Comparison of ENCODE assay signal across 44 mouse cellular contexts in genomic region chr16:48344193-48344592, GRCm38 (mm10). TPM values are rescaled to one million over a fixed set of nuclear protein-coding genes. Genes with fewer than 3 reads are reported as not detected.
"Had no signal": no experiment of that assay in that cellular context is flagged by ENCODE, and none has a peak within 500 bp of the region (broad histone marks: within the 10 kb centered on the region; RNA-seq: fewer than 3 reads in every experiment).

No protein-coding gene starts in this region.

- H3K9ac ChIP-seq: limb, embryonic 12.5 days; limb, embryonic 13.5 days; limb, embryonic 15.5 days; liver, embryonic 12.5 days; liver, embryonic 13.5 days; liver, embryonic 14.5 days; liver, embryonic 15.5 days; liver, postnatal 0 days; lung, embryonic 14.5 days; lung, embryonic 15.5 days; midbrain, embryonic 12.5 days; midbrain, embryonic 13.5 days; midbrain, embryonic 15.5 days had no signal

- DNase-seq: left cerebral cortex, postnatal 4 days; liver; liver, embryonic 13.5 days; liver, postnatal 0 days; lung, adult 18-20 months; lung, adult 2 months; lung, embryonic 14.5 days; lung, postnatal 10 days; lung, postnatal 14 days; lung, postnatal 36 days; lung, postnatal 4 days had no signal

- H3K36me3 ChIP-seq: limb, embryonic 10.5 days; limb, embryonic 12.5 days; limb, embryonic 13.5 days; limb, embryonic 15.5 days; liver, embryonic 12.5 days; liver, embryonic 13.5 days; liver, embryonic 15.5 days; lung, embryonic 15.5 days; midbrain, embryonic 10.5 days; midbrain, embryonic 12.5 days; midbrain, embryonic 13.5 days; midbrain, embryonic 15.5 days had no signal

- H3K4me3 ChIP-seq: left cerebral cortex, adult 2 months; limb, embryonic 10.5 days; limb, embryonic 12.5 days; limb, embryonic 13.5 days; limb, embryonic 15.5 days; liver, embryonic 12.5 days; liver, embryonic 13.5 days; liver, embryonic 15.5 days; lung, embryonic 15.5 days; megakaryocyte, embryonic 14.5 days; midbrain, embryonic 10.5 days; midbrain, embryonic 12.5 days; midbrain, embryonic 13.5 days; midbrain, embryonic 15.5 days; myocyte had no signal

- H3K27ac ChIP-seq: left cerebral cortex, adult 2 months; limb, embryonic 10.5 days; limb, embryonic 12.5 days; limb, embryonic 13.5 days; limb, embryonic 15.5 days; liver, embryonic 12.5 days; liver, embryonic 13.5 days; liver, embryonic 14.5 days; liver, embryonic 15.5 days; lung, embryonic 15.5 days; macrophage; midbrain, embryonic 10.5 days; midbrain, embryonic 12.5 days; midbrain, embryonic 13.5 days; midbrain, embryonic 15.5 days had no signal

- H3K4me1 ChIP-seq: limb, embryonic 10.5 days; limb, embryonic 12.5 days; limb, embryonic 13.5 days; limb, embryonic 15.5 days; liver, embryonic 12.5 days; liver, embryonic 13.5 days; liver, embryonic 15.5 days; lung, embryonic 15.5 days; megakaryocyte, embryonic 14.5 days; midbrain, embryonic 10.5 days; midbrain, embryonic 12.5 days; midbrain, embryonic 13.5 days; midbrain, embryonic 15.5 days had no signal

- ATAC-seq: liver, embryonic 12.5 days; liver, postnatal 0 days; lung, postnatal 0 days; midbrain, embryonic 13.5 days; midbrain, embryonic 15.5 days; midbrain, embryonic 16.5 days had no signal

- H3K4me2 ChIP-seq: limb, embryonic 12.5 days; limb, embryonic 13.5 days; limb, embryonic 15.5 days; liver, embryonic 11.5 days; liver, embryonic 12.5 days; liver, embryonic 13.5 days; liver, embryonic 15.5 days; lung, embryonic 14.5 days; lung, embryonic 15.5 days; midbrain, embryonic 11.5 days; midbrain, embryonic 12.5 days; midbrain, embryonic 13.5 days; midbrain, embryonic 15.5 days had no signal

- H3K27me3 ChIP-seq: limb, embryonic 12.5 days; limb, embryonic 13.5 days; limb, embryonic 15.5 days; liver, embryonic 12.5 days; liver, embryonic 13.5 days; liver, embryonic 15.5 days; lung, embryonic 15.5 days; megakaryocyte, embryonic 14.5 days; midbrain, embryonic 12.5 days; midbrain, embryonic 13.5 days; midbrain, embryonic 15.5 days had no signal

- H3K9me3 ChIP-seq: limb, embryonic 10.5 days; limb, embryonic 13.5 days; limb, embryonic 15.5 days; liver, embryonic 12.5 days; liver, embryonic 13.5 days; liver, embryonic 15.5 days; lung, embryonic 15.5 days; midbrain, embryonic 10.5 days; midbrain, embryonic 12.5 days; midbrain, embryonic 15.5 days had no signal

RNA-seq across cellular contexts. Expression of gene Dppa2, which starts 40.5 kb away (rescaled TPM):
- total RNA-seq: left cerebral cortex, adult 18-20 months; left cerebral cortex, adult 2 months; left cerebral cortex, adult 8-10 months; left cerebral cortex, postnatal 10 days; left cerebral cortex, postnatal 14 days; left cerebral cortex, postnatal 25 days; left cerebral cortex, postnatal 36 days; left cerebral cortex, postnatal 4 days; liver, adult 2 months; megakaryocyte progenitor cell, adult 5-6 weeks; megakaryocyte, adult 5-6 weeks; megakaryocyte-erythroid progenitor cell, adult 5-6 weeks; monocyte, adult 5-6 weeks had no signal
- polyA plus RNA-seq: limb, embryonic 10.5 days; limb, embryonic 11.5 days; limb, embryonic 12.5 days; limb, embryonic 13.5 days; limb, embryonic 15.5 days; liver, adult 2 months; liver, embryonic 12.5 days; liver, embryonic 13.5 days; liver, embryonic 14.5 days; liver, embryonic 15.5 days; liver, embryonic 16.5 days; liver, postnatal 0 days; lung, adult 2 months; macrophage; midbrain, embryonic 10.5 days; midbrain, embryonic 11.5 days; midbrain, embryonic 12.5 days; midbrain, embryonic 13.5 days; midbrain, embryonic 15.5 days; midbrain, embryonic 16.5 days had no signal
